Mouse (Mus musculus) stomach, postnatal 0 days (tissue): ENCODE measurements around the gene Hoxa1.

Experiments used
- CTCF ChIP-seq: IDR thresholded peaks from 2 replicates; pipeline ENCODE4 v1.5.1; 2016; ENCODE audit warnings: antibody characterized with exemption, low read depth, mild to moderate bottlenecking, moderate library complexity
- EP300 ChIP-seq: optimal IDR thresholded peaks from 2 replicates; pipeline ENCODE3; 2016; ENCODE audit warnings: antibody characterized with exemption

- TF ChIP-seq CTCF = no peak
- TF ChIP-seq EP300 = no peak
Observed at GRCm38 (mm10) chr6:52179690-52180089, 21.6 kb upstream of the Hoxa1 start.
